Mouse (Mus musculus) left cerebral cortex, adult 9 months (tissue): Measurements from ENCODE around the gene Myl9.

Experiments used
- DNase-seq, 2 experiments: peaks; one replicate each; pipeline ENCODE4 v3.0.0; 2022; ENCODE audit warnings: low spot score in 2 of 2

Gene Myl9

GRCm38 (mm10) chr2:156764022-156764421, 11.2 kb upstream of the Myl9 start:
- DNase-seq, result no peak

- DNase-seq, result no peak
These were observed 10.5 kb upstream of the Myl9 start for GRCm38 (mm10) chr2:156764747-156765146.

GRCm38 (mm10) chr2:156765593-156765992, 9.6 kb upstream of the Myl9 start:
- DNase-seq, result no peak

GRCm38 (mm10) chr2:156766227-156767019, 8.8 kb upstream of the Myl9 start:
- DNase-seq, result no peak

GRCm38 (mm10) chr2:156767108-156767507, 8.1 kb upstream of the Myl9 start:
- no peak for DNase-seq

GRCm38 (mm10) chr2:156769274-156769673, 5.9 kb upstream of the Myl9 start:
- DNase-seq, result no peak

- no peak for DNase-seq
These were observed 1.8 kb upstream of the Myl9 start for GRCm38 (mm10) chr2:156773470-156773869.

GRCm38 (mm10) chr2:156774035-156774737, 1.0 kb upstream of the Myl9 start:
- no peak for DNase-seq

GRCm38 (mm10) chr2:156775455-156776435, 525 bp downstream of the Myl9 start:
- DNase-seq, result no peak

GRCm38 (mm10) chr2:156776907-156777306, 1.7 kb downstream of the Myl9 start:
- no peak for DNase-seq

GRCm38 (mm10) chr2:156777326-156778004, 2.2 kb downstream of the Myl9 start:
- DNase-seq, result no peak

GRCm38 (mm10) chr2:156778571-156778970, 3.4 kb downstream of the Myl9 start:
- DNase-seq, result no peak

GRCm38 (mm10) chr2:156779036-156779435, 3.8 kb downstream of the Myl9 start:
- DNase-seq, result no peak

GRCm38 (mm10) chr2:156779488-156779887, 4.3 kb downstream of the Myl9 start:
- DNase-seq, result no peak

GRCm38 (mm10) chr2:156780129-156780528, 4.9 kb downstream of the Myl9 start:
- DNase-seq, result no peak

GRCm38 (mm10) chr2:156780752-156781151, 5.5 kb downstream of the Myl9 start:
- no peak for DNase-seq

GRCm38 (mm10) chr2:156781281-156781680, 6.1 kb downstream of the Myl9 start:
- no peak for DNase-seq

- no peak for DNase-seq
These were observed 6.7 kb downstream of the Myl9 start for GRCm38 (mm10) chr2:156781836-156782480.

- no peak for DNase-seq
These were observed 7.5 kb downstream of the Myl9 start for GRCm38 (mm10) chr2:156782481-156783348.

- no peak for DNase-seq
These were observed 8.1 kb downstream of the Myl9 start for GRCm38 (mm10) chr2:156783349-156783728.
